Mouse (Mus musculus): ENCODE measurements at regions not wholly inside any gene's neighbourhood (a gene's known extent, or its start where the extent isn't known, plus 50 kb on each side); places are given as distances from the start of the nearest gene placed in this dataset.

DNA sequence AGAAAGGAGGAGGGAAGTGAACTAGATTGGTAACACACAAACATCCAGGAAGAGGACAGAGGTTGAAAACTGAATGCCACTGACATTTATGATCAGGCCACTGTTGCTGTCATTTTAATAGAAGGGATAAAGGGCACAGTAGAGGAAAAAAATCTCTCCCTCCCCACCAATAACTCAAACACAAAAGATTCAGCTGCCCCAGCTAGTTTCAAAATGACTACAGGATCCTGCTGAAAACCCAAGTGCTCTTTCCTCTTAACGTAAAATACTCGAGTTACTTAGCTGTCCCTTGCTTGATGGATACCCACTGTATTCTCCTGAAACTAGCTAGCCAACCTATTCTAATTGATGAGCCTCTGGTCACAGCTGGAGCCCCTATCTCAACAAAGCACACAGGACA lies 211.7 kb downstream of the Rps29 start:
- H3K9ac ChIP-seq (ENCODE audit: low read depth, low read length) = no peak overlapping the region
- H3K4me2 ChIP-seq (ENCODE audit: low read depth, low read length) = no peak overlapping the region
- H3K4me3 ChIP-seq (ENCODE audit: low read depth, low read length) = no peak overlapping the region
- no peaks in the 10 kb centered on the region for H3K27me3 ChIP-seq (ENCODE audit: control insufficient read depth, insufficient read depth, low read depth, low read length)
- no peak overlapping the region for H3K27ac ChIP-seq (ENCODE audit: low read length)
- H3K9me3 ChIP-seq (replicated peaks; ENCODE audit: control insufficient read depth, low read length) = no peaks in the 10 kb centered on the region
- no peak for ATAC-seq (ENCODE audit: low read depth)
- 55% methylated on average over 2 of the region's 2 CpGs for whole genome bisulfite sequencing (ENCODE audit: insufficient replicate concordance)
- no peaks in the 10 kb centered on the region for H3K4me1 ChIP-seq (ENCODE audit: control insufficient read depth, low read depth, low read length)
- H3K36me3 ChIP-seq (ENCODE audit: control insufficient read depth, insufficient read depth) = no peaks in the 10 kb centered on the region

GRCm38 (mm10) chr12:68910590-68910989 lies 248.4 kb downstream of the Rps29 start:
- Histone ChIP-seq H3K36me3 (ENCODE audit: control insufficient read depth, insufficient read depth) (no peaks in the 10 kb centered on the region), H3K9ac (ENCODE audit: low read depth, low read length) (no peak overlapping the region), H3K4me1 (ENCODE audit: control insufficient read depth, low read depth, low read length) (no peaks in the 10 kb centered on the region), H3K9me3 (replicated peaks; ENCODE audit: control insufficient read depth, low read length) (no peaks in the 10 kb centered on the region), H3K4me3 (ENCODE audit: low read depth, low read length) (no peak overlapping the region), H3K4me2 (ENCODE audit: low read depth, low read length) (no peak overlapping the region), H3K27ac (ENCODE audit: low read length) (no peak overlapping the region), H3K27me3 (ENCODE audit: control insufficient read depth, insufficient read depth, low read depth, low read length) (no peaks in the 10 kb centered on the region)
- ATAC-seq (ENCODE audit: low read depth) = no peak
- 9% methylated on average over 6 of the region's 6 CpGs for WGBS (ENCODE audit: insufficient replicate concordance)

DNA sequence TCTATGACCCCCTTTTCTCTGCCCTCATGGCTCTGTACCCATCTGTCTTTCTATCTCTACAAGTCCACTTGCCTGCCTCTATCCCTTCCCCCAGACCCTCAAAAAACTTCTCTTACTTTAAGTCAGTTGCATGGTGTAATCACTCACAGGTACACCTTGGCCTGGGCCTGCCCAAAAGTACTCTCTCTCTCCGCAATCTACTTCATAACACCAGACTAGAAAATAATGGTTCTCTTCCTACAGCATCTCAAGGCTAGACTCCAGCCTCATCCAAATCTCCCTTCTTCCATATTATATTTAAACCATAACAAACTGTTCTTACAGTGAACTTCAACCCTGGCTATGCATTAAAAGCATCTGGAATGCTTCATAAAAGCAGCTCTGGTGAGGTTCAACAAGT lies 254.2 kb downstream of the Rps29 start:
- ATAC-seq (ENCODE audit: low read depth) = no peak
- H3K4me2 ChIP-seq (ENCODE audit: low read depth, low read length) = no peak overlapping the region
- H3K27me3 ChIP-seq (ENCODE audit: control insufficient read depth, insufficient read depth, low read depth, low read length) = no peaks in the 10 kb centered on the region
- H3K9ac ChIP-seq (ENCODE audit: low read depth, low read length) = no peak overlapping the region
- H3K27ac ChIP-seq (ENCODE audit: low read length) = no peak overlapping the region
- H3K36me3 ChIP-seq (ENCODE audit: control insufficient read depth, insufficient read depth) = no peaks in the 10 kb centered on the region
- 71% methylated on average over 1 of the region's 1 CpGs for whole genome bisulfite sequencing (ENCODE audit: insufficient replicate concordance)
- no peaks in the 10 kb centered on the region for H3K9me3 ChIP-seq (replicated peaks; ENCODE audit: control insufficient read depth, low read length)
- H3K4me1 ChIP-seq (ENCODE audit: control insufficient read depth, low read depth, low read length) = no peaks in the 10 kb centered on the region
- no peak overlapping the region for H3K4me3 ChIP-seq (ENCODE audit: low read depth, low read length)

DNA sequence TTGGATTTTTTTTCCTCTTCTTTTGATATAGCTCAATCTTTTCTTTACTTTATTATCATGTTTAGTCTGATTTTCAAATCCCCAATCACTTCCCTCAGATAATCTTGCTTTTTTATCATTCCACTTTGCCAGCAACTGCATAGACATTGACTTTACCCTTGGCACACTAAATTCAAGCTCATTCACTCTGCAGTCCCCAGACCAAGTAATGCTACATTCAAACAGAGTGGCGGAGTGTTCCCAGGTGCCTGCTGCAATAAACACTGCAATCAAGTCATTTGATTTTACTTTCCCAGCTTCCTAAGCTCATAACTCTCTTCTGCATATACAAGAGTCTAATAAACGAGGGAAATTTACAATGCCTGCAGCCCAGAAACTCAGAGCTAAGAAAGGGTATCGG lies 269.8 kb downstream of the Rps29 start:
- H3K9ac ChIP-seq (ENCODE audit: low read depth, low read length) = no peak overlapping the region
- no peak for ATAC-seq (ENCODE audit: low read depth)
- H3K4me2 ChIP-seq (ENCODE audit: low read depth, low read length) = no peak overlapping the region
- no peaks in the 10 kb centered on the region for H3K4me1 ChIP-seq (ENCODE audit: control insufficient read depth, low read depth, low read length)
- no peak overlapping the region for H3K4me3 ChIP-seq (ENCODE audit: low read depth, low read length)
- no peaks in the 10 kb centered on the region for H3K36me3 ChIP-seq (ENCODE audit: control insufficient read depth, insufficient read depth)
- WGBS (ENCODE audit: insufficient replicate concordance) = 60% methylated on average over 3 of the region's 3 CpGs
- no peak overlapping the region for H3K27ac ChIP-seq (ENCODE audit: low read length)
- H3K9me3 ChIP-seq (replicated peaks; ENCODE audit: control insufficient read depth, low read length) = no peaks in the 10 kb centered on the region
- no peaks in the 10 kb centered on the region for H3K27me3 ChIP-seq (ENCODE audit: control insufficient read depth, insufficient read depth, low read depth, low read length)

DNA sequence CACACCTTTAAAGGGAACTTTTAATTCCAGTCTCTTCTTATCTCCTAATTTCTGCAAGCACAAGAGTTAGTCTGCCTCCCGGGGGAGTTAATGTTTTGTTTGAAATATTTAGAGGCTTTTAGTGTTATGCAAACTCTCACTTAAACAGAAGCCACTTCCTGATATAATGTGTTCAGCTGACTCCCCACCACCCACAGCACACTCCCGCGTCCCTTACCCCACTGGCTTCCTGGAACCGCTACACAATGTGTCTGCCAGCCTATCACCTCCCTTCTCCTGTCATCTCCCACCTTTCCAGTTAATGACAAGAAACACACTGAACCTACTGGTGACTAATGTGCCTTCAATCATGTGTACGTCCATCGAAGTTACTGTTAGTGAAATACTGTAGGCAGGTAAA lies 276.5 kb downstream of the Rps29 start:
- no peak overlapping the region for H3K27ac ChIP-seq (ENCODE audit: low read length)
- no peak overlapping the region for H3K9ac ChIP-seq (ENCODE audit: low read depth, low read length)
- H3K4me1 ChIP-seq (ENCODE audit: control insufficient read depth, low read depth, low read length) = no peaks in the 10 kb centered on the region
- 37% methylated on average over 6 of the region's 6 CpGs for WGBS (ENCODE audit: insufficient replicate concordance)
- H3K36me3 ChIP-seq (ENCODE audit: control insufficient read depth, insufficient read depth) = no peaks in the 10 kb centered on the region
- no peak overlapping the region for H3K4me3 ChIP-seq (ENCODE audit: low read depth, low read length)
- no peak overlapping the region for H3K4me2 ChIP-seq (ENCODE audit: low read depth, low read length)
- H3K9me3 ChIP-seq (replicated peaks; ENCODE audit: control insufficient read depth, low read length) = no peaks in the 10 kb centered on the region
- no peaks in the 10 kb centered on the region for H3K27me3 ChIP-seq (ENCODE audit: control insufficient read depth, insufficient read depth, low read depth, low read length)
- no peak for ATAC-seq (ENCODE audit: low read depth)

DNA sequence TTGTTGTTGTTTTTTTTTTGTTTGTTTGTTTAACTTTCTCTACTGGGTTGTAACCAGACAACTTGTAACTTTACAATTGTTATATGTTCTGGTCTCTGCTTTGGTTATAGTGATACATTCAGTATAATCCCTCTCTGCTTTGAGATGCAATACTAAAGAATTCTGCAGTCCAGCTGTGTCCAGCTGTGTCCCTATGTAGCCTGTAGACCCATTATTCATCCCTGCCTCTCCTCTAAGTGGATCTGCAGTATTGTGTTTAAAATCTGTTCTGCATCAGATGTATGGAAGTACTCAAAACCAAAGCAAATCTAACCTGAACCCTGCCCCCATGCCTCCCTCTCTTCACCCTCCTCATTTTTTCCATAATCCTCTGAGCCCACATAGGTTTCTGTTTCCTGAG lies 279.6 kb downstream of the Rps29 start:
- H3K9me3 ChIP-seq (replicated peaks; ENCODE audit: control insufficient read depth, low read length) = no peaks in the 10 kb centered on the region
- no peak overlapping the region for H3K9ac ChIP-seq (ENCODE audit: low read depth, low read length)
- no peak overlapping the region for H3K4me3 ChIP-seq (ENCODE audit: low read depth, low read length)
- no peaks in the 10 kb centered on the region for H3K36me3 ChIP-seq (ENCODE audit: control insufficient read depth, insufficient read depth)
- no peak for ATAC-seq (ENCODE audit: low read depth)
- H3K4me1 ChIP-seq (ENCODE audit: control insufficient read depth, low read depth, low read length) = no peaks in the 10 kb centered on the region
- no peak overlapping the region for H3K4me2 ChIP-seq (ENCODE audit: low read depth, low read length)
- no peak overlapping the region for H3K27ac ChIP-seq (ENCODE audit: low read length)
- no peaks in the 10 kb centered on the region for H3K27me3 ChIP-seq (ENCODE audit: control insufficient read depth, insufficient read depth, low read depth, low read length)

- Histone ChIP-seq H3K9me3 (replicated peaks; ENCODE audit: control insufficient read depth, low read length) (no peaks in the 10 kb centered on the region), H3K4me3 (ENCODE audit: low read depth, low read length) (no peak overlapping the region), H3K36me3 (ENCODE audit: control insufficient read depth, insufficient read depth) (no peaks in the 10 kb centered on the region), H3K4me1 (ENCODE audit: control insufficient read depth, low read depth, low read length) (no peaks in the 10 kb centered on the region), H3K27me3 (ENCODE audit: control insufficient read depth, insufficient read depth, low read depth, low read length) (no peaks in the 10 kb centered on the region), H3K9ac (ENCODE audit: low read depth, low read length) (no peak overlapping the region), H3K4me2 (ENCODE audit: low read depth, low read length) (no peak overlapping the region), H3K27ac (ENCODE audit: low read length) (no peak overlapping the region)
- 73% methylated on average over 4 of the region's 4 CpGs for WGBS (ENCODE audit: insufficient replicate concordance)
- ATAC-seq (ENCODE audit: low read depth) = no peak
Observed at GRCm38 (mm10) chr12:68871259-68871658, 287.7 kb downstream of the Rps29 start.

- whole genome bisulfite sequencing (ENCODE audit: insufficient replicate concordance) = 51% methylated on average over 3 of the region's 3 CpGs
- ATAC-seq (ENCODE audit: low read depth) = no peak
Observed at GRCm38 (mm10) chr12:68862991-68863356, 296.0 kb downstream of the Rps29 start.

GRCm38 (mm10) chr12:68862313-68862990 lies 296.5 kb downstream of the Rps29 start:
- no peaks in the 10 kb centered on the region for H3K4me1 ChIP-seq (ENCODE audit: control insufficient read depth, low read depth, low read length)
- no peak overlapping the region for H3K27ac ChIP-seq (ENCODE audit: low read length)
- no peaks in the 10 kb centered on the region for H3K36me3 ChIP-seq (ENCODE audit: control insufficient read depth, insufficient read depth)
- H3K4me2 ChIP-seq (ENCODE audit: low read depth, low read length) = no peak overlapping the region
- ATAC-seq (ENCODE audit: low read depth) = no peak
- H3K27me3 ChIP-seq (ENCODE audit: control insufficient read depth, insufficient read depth, low read depth, low read length) = no peaks in the 10 kb centered on the region
- no peak overlapping the region for H3K9ac ChIP-seq (ENCODE audit: low read depth, low read length)
- H3K9me3 ChIP-seq (replicated peaks; ENCODE audit: control insufficient read depth, low read length) = no peaks in the 10 kb centered on the region
- no peak overlapping the region for H3K4me3 ChIP-seq (ENCODE audit: low read depth, low read length)
- WGBS (ENCODE audit: insufficient replicate concordance) = 37% methylated on average over 5 of the region's 5 CpGs

More at GRCm38 (mm10) chr12:68862991-68863356, 296.0 kb downstream of the Rps29 start:
- H3K4me1 ChIP-seq (ENCODE audit: control insufficient read depth, low read depth, low read length) = no peaks in the 10 kb centered on the region
- no peak overlapping the region for H3K27ac ChIP-seq (ENCODE audit: low read length)
- H3K4me2 ChIP-seq (ENCODE audit: low read depth, low read length) = no peak overlapping the region
- no peak overlapping the region for H3K4me3 ChIP-seq (ENCODE audit: low read depth, low read length)
- H3K9me3 ChIP-seq (replicated peaks; ENCODE audit: control insufficient read depth, low read length) = no peaks in the 10 kb centered on the region
- H3K36me3 ChIP-seq (ENCODE audit: control insufficient read depth, insufficient read depth) = no peaks in the 10 kb centered on the region
- H3K9ac ChIP-seq (ENCODE audit: low read depth, low read length) = no peak overlapping the region
- no peaks in the 10 kb centered on the region for H3K27me3 ChIP-seq (ENCODE audit: control insufficient read depth, insufficient read depth, low read depth, low read length)
